Mouse (Mus musculus) thymus, adult 18-20 months (tissue): ENCODE results near the gene Scnn1a.

ENCODE experiments used
- DNase-seq, 2 experiments: peaks; one replicate each; pipeline ENCODE4 v3.0.0; 2022; ENCODE audit warnings: mixed read lengths in 2 of 2

Gene Scnn1a

GRCm38 (mm10) chr6:125312171-125312570 is 8.3 kb upstream of the Scnn1a start:
- DNase-seq: no peak

- DNase-seq: no peak
Observed at GRCm38 (mm10) chr6:125312581-125313355, 7.7 kb upstream of the Scnn1a start.

- DNase-seq: peak; percentile 28 to 33
Observed at GRCm38 (mm10) chr6:125313546-125314230, 6.8 kb upstream of the Scnn1a start, which contains the start of gene Ltbr. Gene Ltbr, minus strand, starts transcription at chr6:125313885.

GRCm38 (mm10) chr6:125314231-125314563 is 6.3 kb upstream of the Scnn1a start:
- DNase-seq: no peak

GRCm38 (mm10) chr6:125314746-125315145 is 5.7 kb upstream of the Scnn1a start:
- DNase-seq: no peak

- no peak for DNase-seq
Observed at GRCm38 (mm10) chr6:125317077-125317476, 3.4 kb upstream of the Scnn1a start.

- no peak for DNase-seq
Observed at GRCm38 (mm10) chr6:125318981-125319918, 1.2 kb upstream of the Scnn1a start.

- no peak for DNase-seq
Observed at GRCm38 (mm10) chr6:125319919-125320296, 551 bp upstream of the Scnn1a start.

GRCm38 (mm10) chr6:125321114-125321855 is 826 bp downstream of the Scnn1a start:
- DNase-seq: no peak

GRCm38 (mm10) chr6:125322794-125323193 is 2.3 kb downstream of the Scnn1a start:
- no peak for DNase-seq

GRCm38 (mm10) chr6:125323547-125323946 is 3.1 kb downstream of the Scnn1a start:
- no peak for DNase-seq

- DNase-seq: no peak
Observed at GRCm38 (mm10) chr6:125325337-125325736, 4.9 kb downstream of the Scnn1a start.

GRCm38 (mm10) chr6:125328243-125328642 is 7.8 kb downstream of the Scnn1a start:
- peak in 1 of 2 experiments; percentile 58 for DNase-seq

GRCm38 (mm10) chr6:125330626-125331326 is 10.3 kb downstream of the Scnn1a start:
- peak; percentile 61 to 69 for DNase-seq

- DNase-seq: no peak
Observed at GRCm38 (mm10) chr6:125333112-125333899, 12.8 kb downstream of the Scnn1a start.

- DNase-seq: no peak
Observed at GRCm38 (mm10) chr6:125334356-125334755, 13.9 kb downstream of the Scnn1a start.

GRCm38 (mm10) chr6:125338791-125339660 is 18.6 kb downstream of the Scnn1a start:
- DNase-seq: no peak

- DNase-seq: no peak
Observed at GRCm38 (mm10) chr6:125340244-125340643, 19.8 kb downstream of the Scnn1a start.

GRCm38 (mm10) chr6:125342198-125342597 is 21.7 kb downstream of the Scnn1a start:
- DNase-seq: no peak

- DNase-seq: no peak
Observed at GRCm38 (mm10) chr6:125344084-125344483, 23.6 kb downstream of the Scnn1a start.
